Mouse (Mus musculus) cerebellum, postnatal 25 days (tissue): ENCODE data around the gene Synj1.

Experiments used
- DNase-seq, 2 experiments: peaks; one replicate each; pipeline ENCODE4 v3.0.0; 2021; ENCODE audit warnings: mixed read lengths in 2 of 2

Synj1 gene

DNA sequence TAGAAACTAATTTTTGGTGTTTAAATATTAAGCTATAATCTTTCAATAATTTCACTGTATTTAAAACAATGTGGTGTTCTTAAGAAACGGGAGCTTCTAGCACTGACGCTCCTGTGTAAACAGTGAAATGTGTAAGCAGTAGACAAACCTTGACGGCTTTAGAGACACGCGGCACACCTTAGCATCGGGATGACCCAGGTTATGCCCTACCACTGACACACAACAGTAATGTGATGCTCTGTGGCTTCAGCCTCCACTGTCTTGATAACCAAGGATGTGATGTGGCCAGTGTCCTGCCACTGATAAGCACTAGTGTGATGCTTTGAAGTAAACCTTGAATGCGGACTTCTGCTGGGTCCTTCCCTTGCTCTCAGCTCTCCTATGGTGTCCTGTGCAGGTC is 69.9 kb downstream of the Synj1 start:
- no peak for DNase-seq

DNA sequence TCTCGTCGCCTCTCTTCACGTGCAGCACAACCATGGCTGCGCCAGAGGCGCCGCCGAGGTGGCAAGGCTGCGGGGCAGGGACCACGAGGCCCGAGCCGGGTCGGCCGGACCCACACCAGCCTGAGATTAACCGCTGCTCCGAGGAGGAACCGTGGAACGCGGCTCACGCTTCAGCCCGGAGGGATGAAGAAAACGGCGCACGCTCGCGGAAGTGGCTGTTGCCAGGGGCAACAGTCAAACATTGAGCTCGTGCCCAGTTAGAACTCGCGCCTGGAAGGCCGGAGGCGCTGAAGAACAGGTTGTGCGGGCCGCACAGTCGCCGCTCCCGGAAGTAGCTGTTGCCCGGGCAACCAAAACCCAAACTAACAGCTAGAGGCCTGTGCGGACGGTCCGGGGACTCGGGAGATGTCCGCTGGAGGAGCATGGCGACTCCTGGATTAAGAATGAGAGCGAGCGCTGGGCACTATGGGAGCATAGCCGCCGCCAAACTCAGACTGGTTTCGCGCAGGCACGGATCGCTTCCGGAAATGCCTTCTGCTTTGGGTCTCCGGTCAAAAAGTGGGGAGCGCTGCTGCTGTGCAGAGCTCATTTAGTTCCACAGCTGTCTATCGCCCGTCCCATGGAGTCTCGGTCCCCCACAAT is 76.3 kb downstream of the Synj1 start, which contains the start of gene Cfap298:
Gene Cfap298 (minus strand): TSS at position 428 of the 642 bp plus-strand sequence.
- peak; percentile 95 for DNase-seq

DNA sequence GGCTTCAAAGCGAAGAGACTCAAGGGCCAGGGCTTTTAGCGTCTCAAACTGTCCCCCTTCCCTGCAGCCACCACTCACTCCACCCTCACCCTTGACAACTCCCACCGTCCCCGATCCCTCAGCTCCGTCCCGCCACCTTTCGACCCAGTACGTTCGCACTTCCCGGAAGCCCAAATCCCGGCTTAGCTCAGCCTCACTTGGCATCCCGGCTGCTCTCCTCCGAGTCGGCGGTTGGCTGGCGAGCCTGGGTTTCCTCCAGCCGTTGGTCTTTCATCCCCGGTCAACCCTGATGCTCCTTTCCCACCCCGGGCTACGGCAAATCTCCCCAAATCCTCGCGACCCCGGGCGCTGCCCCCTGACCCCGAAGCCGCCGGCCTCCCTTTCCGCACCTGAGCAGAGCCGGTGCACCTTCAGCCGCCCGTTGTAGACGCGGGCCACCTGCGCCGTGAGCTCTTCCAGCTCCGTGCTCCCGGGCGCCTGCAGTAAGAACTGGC is 76.9 kb downstream of the Synj1 start:
- peak in 1 of 2 experiments; percentile 78 for DNase-seq

DNA sequence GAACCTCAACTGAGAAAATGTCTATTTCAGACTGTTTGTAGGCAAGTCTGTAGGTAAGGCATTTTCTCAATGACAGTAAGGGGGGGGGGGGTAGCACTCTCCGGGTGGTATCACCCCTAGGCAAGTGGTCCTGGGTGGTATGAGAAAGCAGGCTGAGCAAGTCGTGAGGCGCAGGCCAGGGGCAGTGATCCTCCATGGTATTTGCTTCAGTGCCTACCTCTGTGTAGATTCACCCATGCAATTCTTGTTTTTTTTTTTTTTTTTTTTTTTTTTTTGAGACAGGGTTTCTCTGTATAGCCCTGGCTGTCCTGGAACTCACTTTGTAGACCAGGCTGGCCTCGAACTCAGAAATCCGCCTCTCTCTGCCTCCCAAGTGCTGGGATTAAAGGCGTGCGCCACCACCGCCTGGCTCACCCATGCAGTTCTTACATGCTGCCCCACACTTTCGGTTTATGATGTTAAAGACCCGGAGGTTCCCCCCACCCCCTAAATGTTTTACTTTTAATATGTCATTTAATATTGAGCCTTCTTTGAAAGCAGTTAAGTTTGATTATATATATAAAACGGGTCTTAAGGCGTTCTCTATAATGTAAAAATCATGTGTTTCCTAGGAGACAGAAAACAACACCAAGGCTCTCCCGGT is 77.5 kb downstream of the Synj1 start:
- DNase-seq, result no peak

DNA sequence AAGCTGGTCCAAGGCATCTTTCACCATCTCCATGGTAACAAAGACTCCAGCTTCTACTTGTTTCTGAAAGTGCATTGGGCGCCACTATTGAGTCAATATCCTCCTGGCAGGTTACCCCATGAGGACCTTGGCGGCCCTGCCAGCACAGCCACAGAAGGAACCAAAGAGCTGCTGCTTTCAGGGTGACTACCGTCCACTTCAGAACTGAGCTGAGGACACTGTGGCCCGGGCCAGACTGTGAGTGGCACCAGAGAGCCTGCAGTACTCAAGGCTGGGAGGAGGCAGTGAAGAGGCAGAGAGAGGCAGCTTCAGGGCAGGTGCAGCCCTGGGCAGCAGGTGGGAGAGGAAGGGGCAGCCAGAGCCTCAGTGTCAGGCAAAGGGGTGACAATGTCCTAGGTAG is 83.7 kb downstream of the Synj1 start:
- no peak for DNase-seq

DNA sequence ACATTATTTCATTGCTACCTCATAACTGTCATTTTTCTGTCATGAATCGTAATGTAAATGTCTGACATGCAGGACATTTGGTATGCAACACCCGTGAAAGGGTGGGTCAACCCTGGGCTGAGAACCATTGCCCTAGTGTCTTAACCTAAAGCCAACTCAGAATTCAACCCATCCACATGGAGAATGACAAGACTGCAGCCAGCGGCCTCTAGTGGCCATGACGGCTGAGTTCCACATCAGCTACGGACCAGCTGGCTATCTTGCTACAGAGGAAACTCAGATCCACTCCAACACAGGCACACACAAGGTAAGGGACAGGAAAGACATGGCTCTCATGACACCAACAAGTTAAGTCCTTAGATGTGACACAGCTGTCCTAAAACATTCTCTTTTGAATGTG is 85.6 kb downstream of the Synj1 start:
- peak; percentile 66 to 82 for DNase-seq

DNA sequence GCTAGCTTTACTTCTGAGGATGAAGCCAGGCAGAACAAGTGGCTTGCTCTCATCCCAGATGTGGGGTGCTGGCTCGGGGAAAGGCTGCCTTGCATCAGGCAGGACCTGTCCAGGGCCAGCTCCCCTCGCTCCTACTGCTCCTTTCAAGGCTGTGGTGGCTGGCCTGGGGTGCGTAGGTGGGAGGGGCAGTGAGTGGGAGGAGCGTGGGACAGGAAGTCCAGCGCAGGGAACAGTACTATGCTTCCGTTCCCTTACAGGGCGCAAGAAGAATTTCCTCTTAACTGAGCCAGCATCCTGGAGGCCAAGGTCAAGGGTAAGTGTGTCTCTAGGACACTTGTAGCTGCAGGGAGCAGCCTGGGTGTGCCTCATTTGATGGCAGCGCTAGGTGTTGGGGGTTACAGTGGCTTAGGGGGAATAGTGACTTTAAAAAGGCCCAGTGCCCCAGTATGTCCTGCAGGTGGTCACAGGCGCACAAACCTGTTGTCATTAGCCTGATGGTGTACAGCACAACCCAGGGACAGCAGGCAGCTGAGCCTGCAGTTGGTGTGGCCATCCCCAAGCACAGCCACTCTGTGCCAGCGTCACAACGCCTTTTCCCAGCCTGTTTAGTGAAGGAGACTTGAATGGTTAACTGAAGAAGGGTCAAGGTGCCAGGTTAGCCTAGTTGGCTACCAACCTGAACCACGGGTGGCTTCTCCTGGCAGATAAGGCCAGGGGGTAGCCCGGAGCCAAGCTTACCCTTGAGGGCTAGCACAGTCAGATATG is 86.3 kb downstream of the Synj1 start:
- no peak for DNase-seq

DNA sequence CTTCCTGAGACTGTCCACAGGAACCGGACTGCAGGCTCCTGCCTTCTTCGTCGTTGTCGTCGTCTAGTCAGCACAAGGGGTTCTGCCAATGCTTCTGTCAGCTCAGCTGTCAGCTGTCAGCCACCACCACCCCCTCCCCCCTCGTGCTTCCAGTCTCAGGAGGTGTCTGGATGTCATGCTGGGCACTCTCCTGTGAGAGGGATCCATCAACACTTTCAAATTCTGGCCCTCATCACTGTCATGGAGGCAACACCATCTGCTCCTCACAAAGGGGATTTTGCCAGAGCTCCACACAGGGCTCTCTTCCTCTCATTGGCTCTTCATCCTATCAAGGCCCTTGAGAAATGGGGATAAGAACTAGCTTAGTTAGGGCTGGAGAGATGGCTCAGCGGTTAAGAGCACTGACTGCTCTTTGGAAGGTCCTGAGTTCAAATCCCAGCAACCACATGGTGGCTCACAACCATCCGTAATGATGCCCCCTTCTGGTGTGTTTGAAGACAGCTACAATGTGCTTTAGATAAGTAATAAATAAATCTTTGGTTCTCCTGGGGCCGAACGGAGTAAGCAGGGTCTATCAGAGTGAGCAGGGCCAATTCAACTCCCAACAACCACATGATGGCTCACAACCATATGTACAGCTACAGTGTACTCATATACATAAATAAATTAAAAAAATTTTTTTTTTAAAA is 89.5 kb downstream of the Synj1 start:
- peak; percentile 82 to 87 for DNase-seq

DNA sequence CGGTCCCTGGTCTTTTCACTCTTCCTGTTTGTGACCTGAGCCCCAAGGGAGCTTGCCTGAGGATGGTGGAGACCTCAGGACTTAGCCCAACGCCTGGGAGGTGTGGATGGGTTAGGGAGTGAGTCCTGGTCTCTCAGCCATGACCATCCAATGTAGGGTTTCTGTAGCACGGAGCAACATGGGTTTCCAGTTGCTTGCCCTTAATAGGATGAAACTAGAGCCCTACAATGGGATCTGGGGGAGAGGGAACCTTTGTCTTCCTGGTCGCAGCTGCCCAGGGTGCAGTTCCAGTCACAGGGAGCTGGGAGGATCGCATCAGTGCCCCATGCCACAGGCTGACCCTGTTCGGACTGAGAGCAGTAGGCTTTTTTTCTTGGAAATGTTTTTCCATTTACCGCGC is 94.0 kb downstream of the Synj1 start:
- DNase-seq, result no peak

DNA sequence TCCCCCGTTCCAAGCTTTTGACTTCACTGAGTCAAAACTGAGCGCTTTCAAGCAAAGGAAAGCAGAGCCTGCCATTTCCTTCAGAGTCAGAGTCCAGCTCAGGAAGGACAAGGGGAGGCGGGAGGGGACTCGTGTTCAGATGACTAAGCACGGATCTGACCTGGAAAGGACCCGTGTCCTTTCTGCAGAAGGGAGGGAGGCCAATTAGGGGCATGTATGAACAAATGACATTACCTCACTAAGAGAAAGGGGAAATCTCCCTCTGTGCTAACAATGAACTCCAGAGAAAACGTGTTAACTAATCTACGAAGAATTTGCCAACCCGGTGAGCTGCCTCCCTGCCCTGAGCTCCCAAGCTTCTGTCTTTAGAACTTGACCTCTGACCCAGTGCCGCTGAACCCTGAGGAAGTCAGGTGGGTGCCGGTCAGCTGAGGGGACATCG is 95.0 kb downstream of the Synj1 start:
- no peak for DNase-seq

DNA sequence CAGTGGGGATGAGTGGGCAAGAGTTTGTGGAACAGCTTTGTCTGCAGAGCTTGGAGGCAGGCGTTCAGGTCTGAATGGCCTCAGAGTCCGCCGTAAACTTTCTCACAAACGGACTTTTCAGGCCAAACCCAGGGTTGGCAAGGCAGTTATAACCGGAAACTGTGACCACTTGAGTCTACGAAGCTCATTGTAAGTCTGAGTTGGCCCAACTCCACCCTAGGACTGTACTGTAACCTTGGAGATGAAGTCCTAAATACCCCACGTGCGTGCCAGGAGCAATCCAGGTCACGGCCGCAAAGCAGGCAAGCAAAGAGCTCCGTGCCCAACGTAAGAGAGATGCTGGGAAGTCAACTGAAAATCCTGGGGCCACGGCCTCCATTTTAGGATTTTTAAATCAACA is 99.3 kb downstream of the Synj1 start:
- DNase-seq, result no peak

DNA sequence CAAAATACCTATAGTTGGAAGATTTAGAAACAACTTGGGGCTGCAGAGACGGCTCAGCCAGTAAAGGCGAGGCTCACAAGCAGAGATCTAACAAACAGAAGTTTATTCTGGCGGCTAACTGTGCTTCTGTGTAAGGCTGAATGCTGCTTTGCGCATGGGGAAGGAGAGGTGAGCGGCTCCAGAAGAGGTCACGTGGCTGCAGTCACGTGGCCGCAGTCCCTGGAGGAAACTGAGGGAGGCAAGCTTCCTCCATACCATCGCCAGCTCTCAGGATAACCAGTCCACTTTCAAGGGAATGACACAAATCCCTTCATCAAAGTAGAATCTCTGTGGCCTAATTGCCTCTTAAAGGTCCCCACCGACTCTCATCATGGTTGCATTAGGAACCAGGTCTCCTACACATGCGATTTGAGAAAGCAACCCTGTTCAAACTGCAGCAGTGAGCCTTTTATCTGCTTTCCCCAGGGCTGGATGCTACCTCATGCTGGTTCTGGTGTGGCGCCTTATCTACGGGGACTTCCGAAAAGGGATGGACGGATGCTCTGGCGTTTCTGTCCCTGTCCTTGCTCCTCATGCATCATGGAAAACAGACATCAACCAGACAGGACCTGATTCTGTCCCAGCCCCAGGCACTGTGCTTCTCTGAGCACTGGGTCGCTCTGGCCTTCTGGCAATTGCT is 100.1 kb downstream of the Synj1 start:
- DNase-seq, result no peak

DNA sequence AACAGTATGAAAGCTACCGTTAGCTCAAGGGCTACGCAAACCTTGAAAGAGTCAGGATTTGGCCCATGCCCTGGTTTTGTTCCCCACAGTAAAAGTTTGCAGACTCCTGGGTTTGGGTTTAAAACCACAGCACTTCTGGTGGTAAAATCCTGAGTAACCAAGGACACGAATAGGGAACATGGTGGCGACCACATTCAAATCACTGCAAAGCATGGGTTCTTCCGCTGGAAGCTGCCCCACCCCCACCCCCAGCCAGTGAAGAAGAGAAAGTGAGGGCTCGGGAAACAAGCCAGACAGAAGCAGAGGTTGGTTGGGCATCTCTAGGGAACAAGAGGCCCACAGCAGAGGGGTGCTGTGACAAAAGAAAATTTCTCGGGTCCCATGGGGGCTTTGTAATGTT is 103.9 kb downstream of the Synj1 start:
- no peak for DNase-seq

DNA sequence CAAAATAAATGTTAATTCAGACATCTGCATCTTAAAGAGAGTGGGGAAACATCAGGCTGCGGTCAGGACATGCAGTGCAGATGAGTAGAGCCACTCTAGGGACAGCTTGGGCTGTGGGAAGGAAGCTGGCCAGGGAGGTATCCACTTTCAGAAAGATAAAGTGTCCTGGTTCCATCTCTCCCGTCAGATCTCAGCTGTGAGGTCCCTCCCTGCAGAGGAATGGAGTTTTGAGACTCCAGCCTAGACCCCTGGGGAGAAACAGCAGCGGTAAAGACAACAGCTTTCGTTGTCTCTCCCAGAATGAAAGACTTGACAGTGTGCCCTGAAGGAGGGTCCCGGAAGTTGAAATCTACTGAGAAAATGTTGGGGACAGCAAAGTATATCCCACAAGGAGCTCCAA is 107.8 kb downstream of the Synj1 start:
- no peak for DNase-seq

DNA sequence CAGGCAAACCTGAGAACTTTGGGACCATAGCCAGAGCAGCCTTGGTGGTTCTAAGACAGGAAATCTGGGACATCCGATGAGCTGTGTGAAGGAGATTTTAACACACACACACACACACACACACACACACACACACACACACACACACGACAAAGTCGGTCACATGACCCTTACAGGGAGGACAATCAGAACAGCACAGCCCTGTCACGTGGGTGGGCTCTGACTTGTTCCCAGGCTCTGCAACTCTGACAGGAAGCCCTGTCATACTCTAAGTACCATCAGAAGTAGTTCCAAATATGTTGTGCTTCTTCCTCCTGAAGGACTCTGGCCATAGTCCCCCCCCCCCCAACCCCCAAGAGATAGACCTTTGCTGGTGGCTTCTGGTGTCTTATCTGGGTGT is 109.7 kb downstream of the Synj1 start:
- DNase-seq, result no peak

DNA sequence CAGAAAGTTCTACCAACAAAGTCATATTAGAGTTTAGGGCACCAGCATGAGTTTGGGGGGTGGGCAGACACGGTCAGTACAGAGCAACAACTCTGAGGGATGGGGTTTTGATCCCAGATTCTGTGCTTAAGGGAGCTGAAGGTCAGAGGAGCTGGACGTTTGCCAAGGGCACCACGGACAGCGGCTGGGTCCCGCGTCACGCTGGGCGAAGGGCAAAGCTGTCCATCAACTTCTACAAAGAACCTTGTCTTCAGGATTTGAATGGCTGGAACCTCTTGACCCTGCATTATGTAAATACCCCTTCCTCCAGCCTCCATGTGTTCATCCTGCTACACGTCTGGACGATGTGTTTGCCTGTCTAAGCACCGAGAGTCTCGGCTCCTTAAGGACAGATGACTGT is 111.6 kb downstream of the Synj1 start:
- no peak for DNase-seq

DNA sequence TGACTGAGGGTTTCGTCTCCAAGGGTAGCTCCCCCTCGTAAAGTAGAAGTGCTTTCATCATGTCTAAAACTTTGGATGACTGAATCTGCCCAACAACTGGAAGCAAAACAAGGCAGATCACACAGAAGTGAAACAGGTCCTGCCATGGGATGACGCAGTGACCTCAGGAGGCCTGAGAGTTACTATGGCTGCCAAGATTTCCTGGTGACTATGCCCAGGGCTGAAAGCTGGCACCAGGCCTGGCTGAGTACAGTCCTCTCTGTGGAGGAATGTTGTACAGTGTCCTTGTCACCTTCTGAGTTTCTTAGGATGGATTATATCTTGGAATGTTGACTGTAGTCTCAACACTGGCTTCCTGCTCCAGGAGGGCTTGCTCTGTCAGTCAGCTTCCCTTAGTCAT is 113.5 kb downstream of the Synj1 start:
- no peak for DNase-seq

DNA sequence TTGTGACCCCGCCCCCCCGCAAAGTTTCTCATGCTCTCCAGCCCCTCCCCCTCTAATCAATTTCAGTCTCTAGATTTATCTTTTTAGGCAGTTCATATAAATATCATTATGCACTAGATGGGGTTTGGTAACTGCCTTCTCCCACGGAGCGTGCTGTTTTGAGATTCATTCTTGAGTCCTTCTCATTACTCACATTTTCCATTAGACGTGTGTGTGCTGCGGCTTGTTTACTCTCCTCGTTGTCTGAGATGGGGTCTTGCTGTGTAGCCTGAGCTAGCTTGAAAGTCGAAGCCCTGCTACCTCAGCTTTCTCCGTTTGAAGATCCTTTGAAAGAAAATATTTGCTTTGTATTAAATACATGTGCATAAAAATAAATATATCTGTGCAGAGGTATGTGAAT is 117.3 kb downstream of the Synj1 start:
- DNase-seq, result no peak

DNA sequence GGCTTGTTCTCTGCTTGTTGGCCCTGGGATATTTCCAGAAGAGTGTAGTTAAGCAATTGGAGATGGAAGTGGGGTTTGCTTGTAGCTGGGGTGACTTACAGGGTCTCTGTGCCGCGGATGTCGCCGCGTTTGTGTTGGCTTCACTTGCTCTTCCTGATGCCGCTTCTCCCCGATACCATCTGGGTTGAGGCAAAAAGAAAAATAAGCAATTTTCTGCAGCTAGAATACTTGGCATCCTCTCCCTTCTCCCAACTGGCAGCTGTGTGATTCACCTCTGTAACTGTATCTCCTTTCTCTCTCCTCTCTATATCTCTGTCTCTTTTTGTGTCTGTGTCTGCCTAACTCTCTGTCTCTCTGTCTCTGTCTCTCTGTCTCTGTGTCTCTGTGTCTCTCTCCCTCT is 118.1 kb downstream of the Synj1 start:
- DNase-seq, result no peak

DNA sequence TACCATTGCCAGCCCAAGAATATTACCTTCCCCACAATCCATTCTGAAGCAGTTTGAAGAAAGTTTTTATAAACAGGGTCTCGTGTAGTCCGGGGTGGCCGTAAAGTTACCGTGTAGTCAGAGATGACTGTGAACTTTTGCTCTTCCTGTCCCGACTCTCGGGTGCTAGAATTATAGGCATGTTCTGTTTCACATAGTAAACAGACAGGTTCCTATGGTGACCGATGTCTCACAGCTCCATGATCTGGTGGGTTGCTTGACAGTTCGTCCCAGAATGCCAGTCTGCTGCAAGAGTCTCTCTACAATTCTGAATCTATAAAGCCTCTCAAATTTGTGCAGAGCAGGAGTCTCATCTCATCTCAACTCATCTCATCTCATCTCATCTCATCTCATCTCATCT is 119.0 kb downstream of the Synj1 start:
- no peak for DNase-seq

DNA sequence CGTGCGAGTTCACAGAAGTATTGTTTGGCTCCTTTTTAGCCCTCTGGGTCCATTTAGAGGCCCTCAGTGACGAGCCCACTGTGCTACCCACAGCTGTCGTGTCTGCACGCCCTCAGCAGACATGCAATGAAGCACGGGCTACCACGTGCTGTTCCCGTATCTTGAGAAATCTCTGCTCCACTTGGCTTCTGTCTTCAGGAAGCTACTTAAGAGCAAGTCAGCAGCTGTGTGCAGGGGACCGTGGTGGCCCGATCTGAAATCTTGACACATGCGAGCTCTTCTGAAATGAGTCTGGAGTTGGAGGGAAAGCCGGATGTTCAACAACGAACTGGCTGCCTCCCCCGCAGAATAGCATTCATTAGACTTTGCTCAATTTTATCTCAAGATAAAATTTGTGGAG is 119.5 kb downstream of the Synj1 start:
- no peak for DNase-seq

DNA sequence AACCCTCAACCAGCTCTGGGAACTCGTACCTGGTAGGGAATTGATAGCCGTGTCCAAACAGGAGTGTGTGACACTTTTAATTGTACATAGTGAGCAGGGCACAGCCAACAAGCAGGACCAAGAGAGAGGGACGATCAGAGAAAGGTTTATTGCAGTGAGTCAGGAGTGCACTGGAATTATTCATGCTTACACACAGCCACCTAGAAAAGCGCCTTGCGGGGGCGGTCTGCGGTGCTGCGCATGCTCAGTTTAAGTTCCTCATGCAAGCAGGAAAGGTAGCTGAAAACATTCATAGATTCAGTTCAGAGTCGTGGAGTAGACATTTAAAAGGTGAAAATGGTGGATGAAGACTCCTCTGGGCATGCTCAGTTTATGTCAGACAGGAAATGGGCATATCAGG is 120.4 kb downstream of the Synj1 start:
- DNase-seq, result no peak
